Mouse (Mus musculus) small intestine, adult 2 months (tissue): ENCODE measurements around the gene 1600014C23Rik. TPM values are rescaled to one million over a fixed set of nuclear protein-coding genes. Genes with fewer than 3 reads are reported as not detected.

Experiments
- H3K27ac ChIP-seq: fragments of 200-500 bp; 2 replicates; pipeline ENCODE4 v1.5.1; 2012; ENCODE audit warnings: low read depth, low read length, control low read depth, inconsistent platforms; ENCODE audit not compliant: insufficient read depth
- H3K27me3 ChIP-seq: fragments of 200-500 bp; 2 replicates; pipeline ENCODE4 v1.6.1; 2012; ENCODE audit warnings: mild to moderate bottlenecking, moderate library complexity, low read length, inconsistent platforms; ENCODE audit not compliant: control insufficient read depth, insufficient read depth
- H3K36me3 ChIP-seq: fragments of 200-500 bp; 2 replicates; pipeline ENCODE4 v1.6.1; 2012; ENCODE audit warnings: mild to moderate bottlenecking, low read length, control low read depth, inconsistent platforms; ENCODE audit not compliant: control insufficient read depth, insufficient read depth
- H3K4me1 ChIP-seq: fragments of 200-500 bp; 2 replicates; pipeline ENCODE4 v1.6.1; 2012; ENCODE audit warnings: low read length, inconsistent platforms, mixed read lengths; ENCODE audit not compliant: control insufficient read depth, insufficient read depth, insufficient read length
- H3K4me3 ChIP-seq: fragments of 200-500 bp; 2 replicates; pipeline ENCODE4 v1.5.1; 2012; ENCODE audit warnings: low read depth, mild to moderate bottlenecking, control low read depth, inconsistent platforms, low read length, moderate library complexity
- CTCF ChIP-seq: fragments of 200-500 bp; IDR thresholded peaks from 2 replicates; pipeline ENCODE4 v1.5.1; 2012; ENCODE audit warnings: low read depth, mild to moderate bottlenecking, control low read depth, inconsistent platforms, low read length, moderate library complexity, mixed read lengths; ENCODE audit not compliant: insufficient replicate concordance, insufficient read length; ENCODE audit errors: extremely low read depth
- POLR2A ChIP-seq: fragments of 200-500 bp; IDR thresholded peaks from 2 replicates; pipeline ENCODE4 v1.6.1; 2012; ENCODE audit warnings: low read depth, mild to moderate bottlenecking, control low read depth, inconsistent platforms, low read length, moderate library complexity
- WGBS: fragments of 180-500 bp; shearing (Covaris S2); methylation state at CpG from one replicate; pipeline ENCODE4 v1.1.7; 2018; 5-methylcytosine and 5-hydroxymethylcytosine counted together
- polyA plus RNA-seq: library from polyadenylated mRNA; depleted of rRNA; stranded (reverse); fragments of >200 nt; gene quantifications from 2 replicates; pipeline ENCODE4 v1.2.3, GENCODE M21; 2012

The 1600014C23Rik gene
- polyA plus RNA-seq, 1 experiment, result not detected

- WGBS, result 38% methylated on average over 3 of the region's 3 CpGs
- Histone ChIP-seq H3K27me3 (no peaks in the 10 kb centered on the region), H3K36me3 (peaks cover 6% of the 10 kb centered on the region), H3K4me1 (peaks cover 29% of the 10 kb centered on the region), H3K4me3 (no peak overlapping the region), H3K27ac (peak overlapping the region; percentile 73)
- TF ChIP-seq CTCF, result no peak
Measured at GRCm38 (mm10) chr17:45699039-45699740, 34.5 kb downstream of the 1600014C23Rik start.

- H3K27ac ChIP-seq, result peak overlapping the region; percentile 23; the same call in 1 of the 2 replicates
- 69% methylated on average over 6 of the region's 6 CpGs for WGBS
- TF ChIP-seq POLR2A (no peak), CTCF (no peak)
Measured at GRCm38 (mm10) chr17:45698368-45698767, 35.3 kb downstream of the 1600014C23Rik start.

GRCm38 (mm10) chr17:45696981-45697380, 36.7 kb downstream of the 1600014C23Rik start:
- no peak for TF ChIP-seq CTCF
- TF ChIP-seq POLR2A, result no peak
- H3K36me3 ChIP-seq, result peaks cover 6% of the 10 kb centered on the region
- no peak overlapping the region for H3K4me3 ChIP-seq
- 92% methylated on average over 9 of the region's 9 CpGs for WGBS
- peaks cover 41% of the 10 kb centered on the region for H3K4me1 ChIP-seq
- no peak overlapping the region for H3K27ac ChIP-seq
- H3K27me3 ChIP-seq, result no peaks in the 10 kb centered on the region

More at GRCm38 (mm10) chr17:45698368-45698767, 35.3 kb downstream of the 1600014C23Rik start:
- H3K4me3 ChIP-seq, result no peak overlapping the region
- H3K36me3 ChIP-seq, result peaks cover 6% of the 10 kb centered on the region
- H3K4me1 ChIP-seq, result peaks cover 34% of the 10 kb centered on the region
- no peaks in the 10 kb centered on the region for H3K27me3 ChIP-seq

- no peak overlapping the region for H3K27ac ChIP-seq
- no peak overlapping the region for H3K4me3 ChIP-seq
- no peaks in the 10 kb centered on the region for H3K27me3 ChIP-seq
- H3K4me1 ChIP-seq, result peaks cover 44% of the 10 kb centered on the region
- TF ChIP-seq CTCF (no peak), POLR2A (no peak)
- peaks cover 6% of the 10 kb centered on the region for H3K36me3 ChIP-seq
- 55% methylated on average over 23 of the region's 23 CpGs for WGBS
Measured at GRCm38 (mm10) chr17:45695227-45696120, 38.2 kb downstream of the 1600014C23Rik start.

- TF ChIP-seq CTCF, result no peak
- TF ChIP-seq POLR2A, result no peak
- no peak overlapping the region for H3K27ac ChIP-seq
- WGBS, result 55% methylated on average over 18 of the region's 18 CpGs
- peaks cover 35% of the 10 kb centered on the region for H3K4me1 ChIP-seq
- H3K4me3 ChIP-seq, result no peak overlapping the region
- H3K27me3 ChIP-seq, result no peaks in the 10 kb centered on the region
- peaks cover 6% of the 10 kb centered on the region for H3K36me3 ChIP-seq
Measured at GRCm38 (mm10) chr17:45693812-45694565, 39.7 kb downstream of the 1600014C23Rik start.

GRCm38 (mm10) chr17:45692159-45692558, 41.5 kb downstream of the 1600014C23Rik start:
- TF ChIP-seq CTCF, result no peak
- TF ChIP-seq POLR2A, result no peak
- H3K4me1 ChIP-seq, result peaks cover 30% of the 10 kb centered on the region
- H3K27me3 ChIP-seq, result no peaks in the 10 kb centered on the region
- H3K36me3 ChIP-seq, result no peaks in the 10 kb centered on the region
- WGBS, result 33% methylated on average over 5 of the region's 5 CpGs
- no peak overlapping the region for H3K4me3 ChIP-seq
- H3K27ac ChIP-seq, result peak overlapping the region; percentile 34
